Mouse (Mus musculus) stomach, postnatal 0 days (tissue): ENCODE results near the gene Mcl1.

Experiments
- CTCF ChIP-seq: IDR thresholded peaks from 2 replicates; pipeline ENCODE4 v1.5.1; 2016; ENCODE audit warnings: antibody characterized with exemption, low read depth, mild to moderate bottlenecking, moderate library complexity
- EP300 ChIP-seq: optimal IDR thresholded peaks from 2 replicates; pipeline ENCODE3; 2016; ENCODE audit warnings: antibody characterized with exemption

DNA sequence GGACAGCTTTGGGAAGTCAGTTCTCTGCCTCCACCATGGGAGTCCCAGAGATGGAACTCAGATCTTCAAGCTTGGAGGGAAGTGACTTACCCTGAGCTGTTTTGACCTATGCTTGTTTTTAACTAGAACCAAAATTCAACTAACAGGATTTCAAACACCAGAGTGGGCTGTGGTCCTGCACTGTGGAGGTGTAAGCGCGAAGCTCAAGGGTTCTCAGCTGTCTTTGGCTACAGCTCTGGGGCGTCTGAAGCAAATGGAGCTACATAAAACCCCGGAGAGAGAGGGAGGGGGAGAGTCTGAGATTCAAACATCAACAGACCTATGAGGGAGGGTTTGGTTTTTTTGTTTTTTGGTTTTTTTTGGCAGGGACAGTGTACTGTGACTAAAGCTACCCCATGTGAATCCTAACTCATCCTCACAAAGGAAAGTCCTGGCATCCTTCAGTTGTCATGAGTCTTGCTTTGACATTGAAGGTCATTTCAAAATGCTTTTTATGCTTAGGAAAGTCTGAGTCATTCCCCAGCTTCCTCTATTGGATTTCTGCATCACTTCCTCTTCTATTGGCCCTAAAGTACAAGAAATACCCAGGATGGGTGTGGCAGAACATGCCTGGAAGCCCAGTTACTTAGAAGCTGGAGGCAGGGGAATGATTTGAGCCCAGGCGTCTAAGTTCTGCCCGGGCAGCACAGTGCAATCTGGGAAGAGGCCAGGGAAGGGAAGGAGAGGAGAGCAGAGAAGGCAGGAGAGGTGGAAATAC, 8.1 kb upstream of the Mcl1 start:
- TF ChIP-seq CTCF = no peak
- TF ChIP-seq EP300 = peak; percentile 57
